Mouse (Mus musculus) lung, adult 2 months (tissue): ENCODE measurements at regions not wholly inside any gene's neighbourhood (a gene's known extent, or its start where the extent isn't known, plus 50 kb on each side); places are given as distances from the start of the nearest gene placed in this dataset.

Source experiments
- CTCF ChIP-seq: fragments of 200-500 bp; IDR thresholded peaks from 2 replicates; pipeline ENCODE4 v1.5.1; 2011; ENCODE audit warnings: mild to moderate bottlenecking, low read length, control low read depth; ENCODE audit not compliant: insufficient read depth
- POLR2A ChIP-seq: fragments of 200-500 bp; IDR thresholded peaks from 2 replicates; pipeline ENCODE4 v1.6.1; 2011; ENCODE audit warnings: low read depth, mild to moderate bottlenecking, control low read depth, low read length, borderline replicate concordance; ENCODE audit errors: extremely low read depth

- TF ChIP-seq CTCF (no peak), POLR2A (no peak)
Measured at GRCm38 (mm10) chr4:55808501-55808900, 276.2 kb upstream of the Klf4 start.
